Mouse (Mus musculus) stomach, adult 2 months (tissue): ENCODE results near the gene Sp3. TPM values are rescaled to one million over a fixed set of nuclear protein-coding genes. Genes with fewer than 3 reads are reported as not detected.

Experiments
- polyA plus RNA-seq: library from polyadenylated mRNA; depleted of rRNA; stranded (reverse); fragments of >200 nt; gene quantifications from 2 replicates; pipeline ENCODE4 v1.2.3, GENCODE M21; 2012; rRNA removed

Sp3 gene
- polyA plus RNA-seq: 3.1 and 5.6 TPM in 2 replicates

GRCm38 (mm10) chr2:72980337-72981074 lies at the start of gene Sp3:
Gene Sp3 (minus strand): TSS chr2:72980446.

DNA sequence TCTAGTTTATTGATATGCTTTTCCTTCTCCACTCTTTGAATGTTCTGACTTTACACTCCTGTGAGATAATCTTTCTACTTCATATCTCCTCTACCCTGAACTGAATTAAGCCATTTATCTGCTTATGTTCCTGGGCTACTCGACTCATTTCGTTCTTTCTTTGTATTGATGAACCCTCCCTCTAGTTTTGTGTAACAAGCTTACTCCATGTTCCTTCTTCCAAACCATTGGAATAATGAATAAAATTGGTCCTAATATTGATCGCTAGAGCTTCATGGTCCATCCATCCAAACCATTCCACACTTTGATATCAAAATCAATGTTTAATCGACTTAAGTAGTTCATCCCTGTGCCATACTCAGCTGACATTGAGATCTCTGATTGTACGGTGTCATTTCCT lies 6.4 kb upstream of the Sp3 start, which contains the start of gene Gm11084:
Gene Gm11084, minus strand, starts transcription at position 101 of the 400 bp plus-strand sequence.

Other genes with a start within 250 kb of the Sp3 start
- gene Gm11084, start 6.3 kb upstream of the Sp3 start, polyA plus RNA-seq: not detected in 2 replicates
- 0.40 and 0.41 TPM in 2 replicates for gene Ola1, start 238.5 kb upstream of the Sp3 start, polyA plus RNA-seq